Mouse (Mus musculus) adrenal gland, adult 18-20 months (tissue): ENCODE results near the gene Pom121l2. TPM values are rescaled to one million over a fixed set of nuclear protein-coding genes. Genes with fewer than 3 reads are reported as not detected.

Experiments used
- DNase-seq, 2 experiments: peaks; one replicate each; pipeline ENCODE4 v3.0.0; 2021 to 2022; ENCODE audit warnings: low spot score in 2 of 2
- total RNA-seq, 2 experiments: library from RNA; stranded (reverse); gene quantifications; 1 replicate in 1 of 2; 2 replicates in 1 of 2; pipeline ENCODE4 v1.2.3; 2021

Pom121l2 gene
- total RNA-seq, 2 experiments from 2014 or later = not detected

- peak; percentile 64 to 76 for DNase-seq
These were observed 34.8 kb downstream of the Pom121l2 start for GRCm38 (mm10) chr13:22015479-22016450.

GRCm38 (mm10) chr13:22019934-22020835 is 39.2 kb downstream of the Pom121l2 start:
- DNase-seq = no peak

- DNase-seq = peak; percentile 69 to 78
These were observed 39.9 kb downstream of the Pom121l2 start for GRCm38 (mm10) chr13:22020901-22021339.

GRCm38 (mm10) chr13:22021581-22021980 is 40.6 kb downstream of the Pom121l2 start:
- DNase-seq = no peak

GRCm38 (mm10) chr13:22022241-22022640 is 41.2 kb downstream of the Pom121l2 start:
- peak; percentile 75 to 76 for DNase-seq

- DNase-seq = peak; percentile 83 to 89
These were observed 45.4 kb downstream of the Pom121l2 start for GRCm38 (mm10) chr13:22026058-22027031.

- DNase-seq = peak; percentile 96 to 97
These were observed 47.9 kb downstream of the Pom121l2 start for GRCm38 (mm10) chr13:22028673-22029460.

- no peak for DNase-seq
These were observed 48.9 kb downstream of the Pom121l2 start for GRCm38 (mm10) chr13:22029928-22030327.

GRCm38 (mm10) chr13:22030493-22030892 is 49.5 kb downstream of the Pom121l2 start:
- no peak for DNase-seq

GRCm38 (mm10) chr13:22033741-22034442 is 52.9 kb downstream of the Pom121l2 start:
- DNase-seq = no peak

GRCm38 (mm10) chr13:22034443-22035266 is 53.7 kb downstream of the Pom121l2 start:
- no peak for DNase-seq

GRCm38 (mm10) chr13:22035267-22036148 is 54.5 kb downstream of the Pom121l2 start, which contains the start of the genes Hist1h2ah and Hist1h2bk:
TSS of gene Hist1h2ah (minus strand) at chr13:22035568.
TSS of gene Hist1h2bk (plus strand) at chr13:22035870.
- peak; percentile 49 to 60 for DNase-seq

GRCm38 (mm10) chr13:22036149-22036956 is 55.4 kb downstream of the Pom121l2 start:
- no peak for DNase-seq

- DNase-seq = no peak
These were observed 56.0 kb downstream of the Pom121l2 start for GRCm38 (mm10) chr13:22036986-22037385.

GRCm38 (mm10) chr13:22037415-22037814 is 56.4 kb downstream of the Pom121l2 start:
- DNase-seq = no peak
